Mouse (Mus musculus) Muller cell, postnatal 12 days (primary cell): ENCODE data around the gene Srr.

ENCODE experiments used
- DNase-seq: peaks from one replicate; pipeline ENCODE4 v3.0.0-alpha.2; 2015; ENCODE audit errors: inconsistent ontology term

Srr gene

DNA sequence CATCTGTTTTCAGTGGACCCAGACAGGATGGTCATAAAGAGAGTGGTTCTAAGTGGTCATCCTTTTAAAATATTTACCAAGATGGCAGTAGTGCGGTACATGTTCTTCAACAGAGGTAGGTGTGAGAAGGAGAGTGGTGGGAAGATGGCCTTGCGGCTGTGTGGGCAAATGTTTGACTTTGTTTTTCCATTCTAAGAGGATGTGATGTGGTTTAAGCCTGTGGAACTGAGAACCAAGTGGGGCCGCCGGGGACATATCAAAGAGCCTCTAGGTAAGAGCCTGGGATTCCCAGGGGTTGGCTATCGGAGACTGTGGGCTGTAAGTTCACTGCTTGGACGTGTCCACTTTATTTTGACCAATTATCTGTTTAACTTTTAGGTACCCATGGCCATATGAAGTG, 17.9 kb downstream of the Srr start:
- no peak for DNase-seq

DNA sequence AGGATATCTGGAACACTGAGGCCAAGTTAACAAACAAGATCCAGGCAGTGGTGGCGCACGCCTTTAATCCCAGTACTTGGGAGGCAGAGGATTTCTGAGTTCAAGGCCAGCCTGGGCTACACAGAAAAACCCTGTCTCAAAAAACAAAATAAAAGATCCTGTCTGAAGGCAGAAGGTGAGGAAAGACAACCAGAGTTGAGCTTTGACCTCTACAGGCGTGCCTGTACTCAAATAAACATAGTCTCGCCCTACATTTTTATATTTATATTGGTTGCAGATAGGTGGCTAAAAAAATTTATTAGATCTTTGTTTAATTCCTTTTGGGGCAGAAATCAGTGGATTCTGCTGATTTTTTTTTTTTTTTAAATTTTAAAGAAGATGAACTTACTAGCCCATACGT, 23.3 kb downstream of the Srr start:
- DNase-seq, result no peak

DNA sequence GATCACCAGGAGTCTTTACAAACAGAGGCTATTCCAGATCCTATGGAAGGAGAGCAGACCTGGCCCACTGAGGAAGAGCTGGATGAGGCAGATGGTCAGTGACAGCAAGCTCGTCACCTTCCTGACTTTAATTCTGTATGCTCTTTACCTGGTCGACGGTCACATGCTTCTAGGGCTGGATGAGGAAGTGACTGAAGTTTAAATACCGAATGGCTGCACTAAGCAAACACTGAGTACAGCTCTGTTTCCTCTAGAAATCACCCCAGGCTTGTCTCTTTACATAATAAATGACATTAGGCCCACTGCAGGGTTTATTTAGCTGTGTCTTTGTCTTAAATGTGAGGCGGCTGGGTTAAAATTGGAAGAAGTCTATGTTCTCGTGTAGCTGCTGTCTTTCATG, 24.2 kb downstream of the Srr start:
- DNase-seq, result no peak

DNA sequence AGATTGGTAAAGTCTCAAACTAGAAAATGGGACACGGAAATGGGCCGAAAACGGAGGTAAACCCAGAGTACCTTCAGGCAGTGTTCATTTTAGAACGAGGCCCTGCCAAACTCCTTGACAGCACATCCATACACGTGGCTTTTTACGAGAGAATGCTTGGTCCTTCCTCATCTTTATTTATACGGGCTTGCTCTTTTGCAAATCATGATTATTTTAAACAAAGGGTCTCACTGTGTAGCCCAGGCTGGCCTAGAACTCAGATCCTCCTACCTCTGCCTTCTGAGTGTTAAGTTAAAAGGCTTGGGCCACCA, 27.3 kb downstream of the Srr start:
- DNase-seq, result no peak

DNA sequence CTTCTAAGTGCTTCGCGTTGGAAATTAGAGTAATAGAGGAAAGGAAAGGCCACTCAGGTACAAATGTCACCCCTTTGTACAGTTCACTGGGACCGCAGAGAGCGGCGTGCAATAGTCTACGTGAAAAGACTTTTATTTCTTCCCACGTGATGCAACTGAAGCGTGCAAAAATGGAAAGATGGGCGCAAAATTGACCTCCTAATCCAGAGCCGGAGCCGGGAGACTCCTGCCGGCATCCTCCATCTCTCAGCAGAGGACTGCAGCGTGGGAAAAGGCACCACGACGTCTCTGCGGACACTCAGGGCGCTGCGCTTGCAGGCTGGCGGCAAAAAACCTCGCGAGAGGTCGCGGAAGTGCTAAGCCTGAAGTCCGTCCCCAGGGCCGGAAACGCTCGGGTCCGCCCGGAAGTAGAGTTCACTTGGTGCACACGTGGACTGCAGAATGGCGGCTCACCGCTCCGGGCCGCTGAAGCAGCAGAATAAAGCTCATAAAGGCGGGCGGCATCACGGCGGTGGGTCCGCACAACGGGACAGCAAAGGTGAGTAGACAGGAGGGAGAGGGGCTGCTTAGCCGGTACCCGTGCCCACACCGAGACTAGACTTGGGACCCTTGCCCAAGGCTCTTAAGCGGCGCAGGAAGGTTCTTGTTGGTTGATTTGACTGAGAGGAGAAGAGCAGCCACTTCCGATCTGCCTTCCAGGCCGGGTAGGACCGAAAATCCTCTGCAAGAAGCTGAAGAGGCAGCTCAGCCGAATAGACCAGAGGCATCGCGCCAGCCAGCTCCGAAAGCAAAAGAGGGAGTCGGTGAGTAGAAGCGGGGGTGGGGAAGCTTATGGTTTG, 27.9 kb downstream of the Srr start, which contains the start of gene Tsr1:
Gene Tsr1, plus strand, starts transcription at position 394 of the 839 bp plus-strand sequence.
- DNase-seq, result peak; percentile 93

DNA sequence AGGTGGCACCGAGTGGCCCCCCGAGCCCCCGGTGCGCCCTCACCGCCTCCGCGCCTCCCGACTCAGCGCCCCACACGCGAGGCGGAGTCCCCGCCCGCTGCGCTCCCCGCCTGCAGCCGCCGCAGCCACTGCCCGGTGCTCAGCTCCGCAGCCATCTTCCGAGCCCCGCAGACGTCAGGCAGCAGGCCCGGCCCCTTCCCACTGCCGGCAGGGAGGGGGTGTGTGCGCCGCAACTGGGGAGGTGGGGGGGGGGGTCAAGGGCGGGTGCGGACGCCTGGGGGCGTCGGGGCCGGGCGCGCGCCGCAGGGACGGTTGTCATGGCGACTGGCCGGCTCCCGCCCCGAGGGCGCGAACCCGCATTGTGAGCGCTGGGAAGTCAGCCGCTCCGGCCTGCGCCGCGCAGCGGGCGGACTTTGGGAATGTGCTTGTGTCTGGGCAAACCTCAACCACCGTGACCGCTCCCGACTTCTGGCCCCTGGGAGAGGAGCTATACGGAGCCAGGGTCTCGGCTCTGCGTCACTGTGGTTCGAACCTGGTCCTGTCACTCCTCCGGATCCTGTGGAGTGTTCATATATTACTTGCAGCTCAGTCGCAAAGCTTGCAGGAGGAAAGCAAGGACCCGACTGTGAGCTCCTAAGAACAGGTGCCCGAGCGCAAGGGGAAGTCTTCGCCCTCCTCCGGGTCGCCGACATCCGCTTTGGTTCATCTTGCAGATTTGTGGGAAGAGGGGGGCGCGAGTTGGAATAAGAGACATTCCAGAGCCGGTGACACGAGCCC, 28.7 kb downstream of the Srr start, which contains the start of gene Sgsm2:
Gene Sgsm2, minus strand, starts transcription at position 160 of the 777 bp plus-strand sequence.
- peak; percentile 87 for DNase-seq

DNA sequence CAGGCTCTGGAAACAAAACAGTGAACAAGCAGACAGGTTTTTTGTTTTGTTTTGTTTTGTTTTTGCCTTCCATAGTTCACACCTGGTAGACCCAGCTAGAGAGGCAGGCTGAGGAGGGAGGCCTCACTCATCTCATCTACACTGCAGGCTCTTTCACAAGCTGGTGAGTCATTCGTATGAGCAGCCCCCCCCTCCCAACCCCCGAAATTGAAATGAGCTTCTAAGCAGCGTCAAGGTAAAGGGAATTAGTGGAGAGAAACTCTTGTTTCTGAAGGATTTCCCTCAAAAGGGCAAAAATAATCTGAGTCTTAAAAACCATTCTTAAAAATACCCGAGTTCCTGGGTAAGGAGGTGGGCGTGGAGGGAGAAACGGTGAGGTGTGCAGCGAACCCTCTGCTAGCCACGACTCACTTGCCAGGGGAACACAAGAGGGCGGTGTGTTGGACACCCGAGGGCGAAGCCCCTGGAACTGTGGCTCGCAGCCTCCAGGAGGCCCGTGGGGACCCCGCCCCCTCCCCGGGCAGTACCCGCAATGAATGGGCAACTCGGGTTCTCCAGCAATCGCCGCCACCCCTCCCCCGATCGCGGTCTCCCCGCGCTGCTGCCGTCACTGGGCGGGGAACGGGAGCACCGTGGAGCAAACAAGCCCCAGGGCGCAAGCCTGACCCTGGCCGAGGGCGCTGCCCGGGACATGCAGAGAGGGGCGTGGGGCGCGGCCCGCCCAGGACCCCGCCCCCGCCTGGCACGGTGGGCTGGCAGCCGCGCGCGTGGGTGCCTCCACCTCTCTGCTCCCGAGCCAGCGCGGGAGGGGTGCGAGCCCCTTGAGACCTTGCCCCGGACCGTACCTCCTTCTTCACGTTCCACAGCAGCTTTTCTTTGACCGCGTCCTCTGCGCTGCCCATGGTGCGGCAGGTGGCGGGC, 29.5 kb downstream of the Srr start:
- DNase-seq, result peak; percentile 92

DNA sequence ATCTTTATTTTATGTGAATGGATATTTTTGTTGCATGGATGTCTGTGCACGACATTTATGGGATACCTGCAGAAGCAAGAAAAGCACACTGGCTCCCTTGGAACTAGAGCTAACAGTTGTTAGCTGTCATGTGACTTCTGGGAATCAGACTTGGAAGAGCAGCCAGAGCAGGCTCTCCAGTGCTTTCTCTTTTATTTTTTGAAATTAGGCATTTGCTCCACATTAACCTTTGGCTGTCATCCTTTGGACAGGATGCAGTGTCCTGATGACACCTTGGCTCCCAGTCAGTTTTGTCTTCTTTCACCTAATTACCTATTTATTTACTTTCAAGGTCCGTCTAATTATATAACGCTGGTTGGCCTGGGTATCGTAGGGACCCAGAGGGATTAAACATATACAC, 31.1 kb downstream of the Srr start:
- DNase-seq, result no peak

DNA sequence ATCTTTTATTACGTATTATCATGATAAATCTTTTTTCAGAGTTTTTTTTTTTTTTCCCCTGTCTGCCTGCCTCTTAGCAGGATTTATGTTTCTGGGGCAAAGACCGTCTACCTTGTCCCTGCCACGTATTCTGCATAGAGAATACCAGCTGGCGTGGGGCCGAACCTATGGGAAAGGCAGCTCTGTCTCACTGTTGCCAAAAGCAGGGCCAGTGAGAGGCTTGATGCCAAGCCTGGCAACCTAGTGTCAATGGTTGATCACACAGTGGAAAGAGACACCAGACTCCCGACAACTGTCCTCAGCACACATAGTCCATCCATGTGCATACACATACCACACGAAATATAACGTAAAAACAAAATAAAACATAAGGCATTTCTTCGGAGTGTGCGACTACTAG, 42.6 kb downstream of the Srr start:
- no peak for DNase-seq

DNA sequence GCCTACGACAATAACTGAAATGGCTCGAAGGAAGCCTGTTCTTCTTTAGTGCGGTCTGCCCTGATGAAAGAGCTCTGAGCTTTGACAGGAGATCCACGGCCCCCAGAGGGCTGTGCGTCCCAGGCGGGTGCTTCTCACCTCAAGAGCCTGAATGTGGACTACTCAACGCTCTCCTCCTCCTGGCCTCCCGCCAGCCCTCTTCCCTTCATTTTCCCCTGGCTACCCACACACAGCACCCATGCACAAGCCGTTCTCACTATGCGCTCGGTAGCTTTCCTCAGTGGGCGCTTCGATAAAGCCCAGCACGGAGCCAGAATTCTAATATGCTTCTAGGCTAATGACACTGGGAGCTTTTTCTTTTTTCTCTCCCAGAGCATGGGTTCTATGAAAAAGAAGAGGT, 43.8 kb downstream of the Srr start:
- no peak for DNase-seq

DNA sequence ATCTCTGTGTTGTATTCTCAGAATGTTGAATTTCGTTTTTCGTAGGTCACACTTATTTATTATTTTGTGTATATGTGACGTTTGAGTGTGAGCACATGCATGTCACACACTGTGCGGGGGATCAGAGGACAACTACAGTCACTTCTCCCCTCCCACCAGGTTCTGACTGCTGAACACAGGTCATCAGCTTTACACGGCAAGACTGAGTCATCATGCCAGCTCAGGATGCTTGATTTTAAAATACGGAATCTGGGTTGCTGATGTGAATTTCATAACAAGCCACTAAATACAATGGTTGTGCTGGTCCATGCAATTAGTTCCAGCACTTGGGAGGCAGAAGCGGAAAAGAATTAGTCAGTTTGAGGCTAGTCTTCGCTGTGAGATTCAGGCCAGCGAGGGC, 44.7 kb downstream of the Srr start:
- DNase-seq, result no peak

DNA sequence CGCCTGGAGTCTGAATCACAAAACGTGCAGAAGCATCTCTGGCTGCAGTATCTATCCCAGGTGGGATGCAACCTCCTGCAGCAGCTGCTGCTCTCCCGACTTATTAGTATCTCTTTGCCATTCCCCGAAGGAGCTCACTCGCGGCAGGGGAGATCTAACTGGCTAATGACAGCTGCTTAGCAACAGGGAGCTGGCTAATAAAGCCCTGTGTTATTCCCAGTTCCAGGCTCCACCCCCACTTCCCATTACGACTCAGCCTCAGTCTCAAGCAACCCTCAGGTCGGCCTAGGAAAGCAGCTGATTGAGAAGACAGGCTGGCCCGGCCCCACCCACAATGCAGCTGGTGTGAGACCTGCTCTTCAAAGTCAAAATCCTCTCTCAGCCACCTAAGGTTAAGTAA, 48.9 kb downstream of the Srr start:
- DNase-seq, result peak; percentile 38

DNA sequence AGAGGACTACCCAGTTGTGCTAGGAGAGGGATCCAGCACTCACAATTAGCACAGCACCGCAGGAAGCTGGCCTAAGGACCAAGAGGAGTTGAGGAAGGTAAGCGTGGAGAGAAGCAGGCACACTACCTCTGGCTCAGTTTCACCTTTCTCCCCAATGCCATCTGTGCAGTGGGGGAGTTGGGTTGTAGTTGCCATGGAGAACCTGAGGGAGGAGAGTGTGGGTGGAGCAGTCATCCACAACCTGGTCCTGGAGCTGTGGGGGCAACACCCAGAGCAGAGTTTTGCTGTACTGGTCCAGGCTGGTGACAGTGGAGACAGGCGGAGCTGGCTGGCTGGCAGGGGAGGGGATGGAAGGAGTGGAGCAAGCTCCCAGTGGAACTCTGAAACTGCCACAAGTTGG, 51.1 kb downstream of the Srr start:
- DNase-seq, result no peak

DNA sequence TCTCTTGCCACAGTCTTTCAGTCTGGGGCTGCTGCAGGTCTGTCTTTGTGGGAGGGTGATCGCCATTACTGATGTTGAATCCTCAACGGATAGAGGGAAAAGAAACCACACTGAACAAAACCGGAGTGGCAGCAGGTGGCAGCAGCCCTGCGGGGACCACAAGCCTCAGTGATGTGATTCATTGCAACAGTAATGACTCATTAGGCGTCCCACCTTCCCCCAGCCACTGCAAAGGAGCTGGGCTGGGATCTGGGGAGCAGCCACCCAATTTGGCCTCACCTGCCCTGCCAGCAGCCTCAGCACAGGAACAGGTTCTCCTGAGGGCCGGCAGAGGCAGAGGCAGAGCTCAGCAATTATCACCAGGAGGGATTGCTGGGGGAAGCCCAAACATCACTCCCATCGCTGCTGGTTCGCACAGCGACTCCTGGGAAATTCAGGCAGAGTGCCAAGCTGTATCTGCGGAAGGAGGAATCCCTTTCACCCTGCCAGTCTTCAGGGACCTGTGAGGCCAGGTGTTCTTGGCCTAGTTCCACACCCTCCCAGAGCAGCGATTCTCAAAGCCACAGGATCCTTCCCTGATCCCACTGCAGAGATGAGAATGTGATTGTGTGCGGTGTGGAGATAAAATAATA, 54.6 kb downstream of the Srr start:
- peak; percentile 82 for DNase-seq

DNA sequence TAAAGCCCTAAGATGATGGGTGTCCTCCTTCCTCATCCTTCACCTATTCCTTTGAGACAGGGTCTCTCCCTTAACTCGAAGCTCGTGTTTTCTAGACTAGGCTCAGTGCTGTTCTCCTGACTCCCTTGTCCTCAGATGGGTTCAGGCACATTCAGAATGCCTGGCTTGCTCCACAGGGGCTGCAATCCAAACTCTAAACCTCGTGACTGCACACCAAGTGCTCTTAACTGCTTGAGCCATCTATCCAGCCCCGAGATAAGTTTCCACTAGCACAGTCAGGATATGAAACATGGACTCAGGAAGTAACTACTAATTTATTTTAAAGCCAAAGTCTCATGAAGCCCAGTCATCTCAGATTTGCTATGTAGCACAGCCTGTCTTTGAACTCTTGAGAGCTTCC, 55.2 kb downstream of the Srr start:
- DNase-seq, result peak; percentile 20

DNA sequence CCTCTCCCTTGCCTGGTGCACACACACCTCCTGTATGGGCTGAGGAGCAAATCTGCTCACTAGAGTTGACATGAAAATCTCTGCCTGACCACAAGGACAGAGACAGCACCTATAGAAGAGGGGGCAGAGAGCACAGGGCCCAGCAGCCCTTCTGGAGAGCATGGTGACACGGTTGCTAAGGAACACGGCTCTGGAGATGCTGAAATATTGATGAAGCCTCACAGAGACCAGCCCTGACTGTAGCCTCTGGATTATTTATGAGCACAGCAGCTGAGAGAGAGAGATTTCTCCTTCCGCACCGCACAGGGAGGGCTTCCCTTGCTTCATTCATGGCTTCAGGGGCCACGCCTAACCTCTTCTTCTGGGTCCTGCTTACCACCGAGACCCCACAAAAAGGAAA, 56.1 kb downstream of the Srr start:
- no peak for DNase-seq

DNA sequence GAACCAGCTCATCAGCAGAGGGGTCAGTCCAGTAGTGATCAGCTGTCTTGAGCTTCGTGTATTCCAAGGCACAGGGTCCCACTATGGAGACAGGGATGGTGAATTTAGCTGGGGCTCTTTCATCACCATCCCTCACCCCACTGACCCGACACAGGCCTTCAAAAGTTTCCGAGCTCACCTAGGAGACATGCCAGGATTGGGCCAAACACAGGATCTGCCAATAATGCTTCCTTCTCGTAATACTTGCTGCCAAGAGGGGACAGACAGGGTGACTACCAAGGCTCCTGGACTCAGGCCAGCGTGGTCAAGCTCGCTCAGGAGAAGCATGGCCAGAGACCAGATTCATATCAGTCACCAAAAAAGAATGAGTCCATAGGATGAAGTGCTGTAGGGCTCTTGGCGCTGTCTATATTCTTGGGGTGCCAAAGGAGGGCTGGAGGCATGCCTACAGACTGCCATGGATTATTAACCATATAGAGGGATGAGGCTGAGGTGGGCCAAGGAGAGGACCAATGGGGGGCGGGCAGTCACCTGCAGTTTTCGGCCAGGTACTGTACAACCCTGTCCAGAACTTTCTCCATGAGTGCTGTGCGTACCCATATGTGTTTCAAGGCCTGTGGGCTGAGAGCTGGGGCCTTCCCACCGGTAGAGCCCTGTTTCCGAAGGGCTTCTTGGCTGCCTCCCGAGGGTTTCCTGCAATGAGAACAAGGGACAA, 57.5 kb downstream of the Srr start:
- DNase-seq, result no peak

DNA sequence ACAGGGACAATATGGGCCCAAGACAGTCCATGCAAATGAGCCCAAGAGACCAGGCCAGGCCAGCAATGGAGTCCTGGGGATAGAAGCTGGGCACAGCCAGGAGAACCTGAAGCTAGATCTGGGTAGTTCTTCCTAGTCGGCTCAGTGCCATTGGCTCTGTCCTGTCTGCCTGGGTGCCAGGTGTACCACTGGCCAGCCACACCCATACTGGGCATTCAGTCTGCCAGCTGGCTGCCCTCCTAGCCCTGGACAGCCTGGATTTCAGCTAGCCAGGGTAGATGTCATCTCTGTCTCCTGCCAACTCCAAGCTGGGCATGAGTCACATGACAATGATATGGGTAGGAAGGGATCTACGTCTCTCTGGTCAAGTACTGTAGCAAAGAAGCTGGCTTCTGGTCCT, 58.6 kb downstream of the Srr start:
- DNase-seq, result peak; percentile 42

DNA sequence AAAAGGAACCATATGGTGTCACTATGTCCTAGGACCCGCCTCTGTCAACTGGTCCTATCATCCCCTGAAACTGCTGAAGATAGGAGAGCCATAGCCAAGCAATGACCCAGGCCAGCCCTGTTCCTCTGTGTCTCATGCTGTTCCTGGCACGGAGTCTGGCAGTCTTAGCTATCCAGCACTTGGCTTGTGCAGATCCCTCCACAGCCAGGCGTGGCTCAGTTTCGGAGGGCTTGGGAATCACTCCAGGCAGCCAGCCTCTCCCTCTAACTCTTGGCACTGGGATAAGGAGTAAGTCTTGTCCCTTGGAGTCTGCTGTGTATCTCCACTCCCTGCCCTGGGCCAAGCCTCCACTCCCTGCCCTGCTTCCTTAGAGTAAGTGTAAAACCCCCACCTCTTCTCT, 59.1 kb downstream of the Srr start:
- peak; percentile 44 for DNase-seq

DNA sequence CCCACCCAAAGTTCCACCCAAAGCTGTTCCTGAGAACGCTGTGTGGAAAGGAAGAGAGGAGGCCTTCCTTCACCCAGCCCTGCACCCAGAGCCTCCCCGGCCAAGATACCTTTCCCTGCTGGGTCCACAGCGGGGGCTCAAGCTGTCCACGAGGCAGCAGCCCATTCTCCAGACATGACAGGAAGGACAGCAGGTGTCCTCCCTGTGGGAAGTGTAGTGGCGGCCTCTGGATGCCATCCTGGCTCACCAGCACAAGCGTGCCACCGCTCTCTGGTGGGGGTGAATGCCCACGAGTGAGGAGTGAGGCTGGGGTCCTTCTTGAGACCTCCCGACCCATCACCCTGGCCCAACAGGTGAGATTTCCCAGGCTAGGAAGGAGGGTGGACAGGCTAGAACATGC, 60.5 kb downstream of the Srr start:
- DNase-seq, result no peak

DNA sequence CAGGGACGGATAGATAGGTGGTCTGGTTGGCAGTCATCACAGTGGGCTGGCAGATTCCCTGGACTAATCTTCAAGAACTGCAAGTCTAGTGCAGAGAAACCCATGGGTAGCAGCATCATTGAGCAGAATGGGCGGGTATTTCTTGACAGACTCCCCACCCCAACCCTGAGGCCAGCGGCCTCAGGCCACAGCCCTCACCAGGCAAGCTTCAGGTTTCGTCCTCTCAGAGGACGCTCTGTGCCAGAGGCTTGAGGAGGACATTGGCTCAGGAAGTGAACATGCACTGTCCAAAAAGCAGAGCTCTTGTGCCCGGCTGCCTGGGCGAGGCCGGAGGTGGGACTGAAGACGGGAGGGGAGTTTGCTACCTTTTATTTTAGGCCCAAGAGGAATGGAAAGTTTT, 61.3 kb downstream of the Srr start:
- no peak for DNase-seq
